Mouse (Mus musculus) forebrain, embryonic 11.5 days (tissue): ENCODE data around the gene Pou3f1. TPM values are rescaled to one million over a fixed set of nuclear protein-coding genes. Genes with fewer than 3 reads are reported as not detected.

ENCODE experiments used
- ATAC-seq: fragments of 200-750 bp; cut with Nextera tagmentation; replicated peaks from 2 replicates; pipeline ENCODE4 v1.8.0; 2017; ENCODE audit warnings: moderate TSS enrichment; ENCODE audit not compliant: low FRiP score
- DNase-seq: peaks from one replicate; pipeline ENCODE4 v3.0.0-alpha.2; 2017; ENCODE audit warnings: low spot score
- H3K27ac ChIP-seq: fragments of 300-500 bp; sonication (generic); 2 replicates; pipeline ENCODE4 v1.5.1; 2014; ENCODE audit warnings: low read depth, low read length
- H3K27me3 ChIP-seq: fragments of 300-500 bp; sonication (generic); 2 replicates; pipeline ENCODE4 v1.6.1; 2014; ENCODE audit warnings: mild to moderate bottlenecking, low read length, mixed read lengths; ENCODE audit not compliant: control insufficient read depth, insufficient read depth
- H3K36me3 ChIP-seq: fragments of 300-500 bp; sonication (generic); 2 replicates; pipeline ENCODE4 v1.6.1; 2014; ENCODE audit warnings: mild to moderate bottlenecking, low read length, moderate library complexity, mixed read lengths; ENCODE audit not compliant: control insufficient read depth, insufficient read depth
- H3K4me1 ChIP-seq: fragments of 300-500 bp; sonication (generic); replicated peaks from 2 replicates; pipeline ENCODE4 v1.6.1; 2014; ENCODE audit warnings: low read length, mixed read lengths; ENCODE audit not compliant: control insufficient read depth, insufficient read depth
- H3K4me2 ChIP-seq: fragments of 300-500 bp; sonication (generic); 2 replicates; pipeline ENCODE4 v1.6.1; 2014; ENCODE audit warnings: low read depth, mild to moderate bottlenecking, low read length, moderate library complexity, mixed read lengths; ENCODE audit not compliant: severe bottlenecking
- H3K4me3 ChIP-seq: fragments of 300-500 bp; sonication (generic); 2 replicates; pipeline ENCODE4 v1.5.1; 2014; ENCODE audit warnings: low read depth, low read length
- H3K9ac ChIP-seq: fragments of 300-500 bp; sonication (generic); 2 replicates; pipeline ENCODE4 v1.6.1; 2014; ENCODE audit warnings: low read length
- H3K9me3 ChIP-seq: fragments of 300-500 bp; sonication (generic); 2 replicates; pipeline ENCODE4 v1.6.1; 2016; ENCODE audit warnings: low read length, mixed read lengths; ENCODE audit not compliant: control insufficient read depth
- WGBS: fragments of 180-500 bp; shearing (Covaris S2); extraction: QIAGEN DNeasy Blood & Tissue Kit; methylation state at CpG from one replicate; pipeline ENCODE4 v1.1.7; 2014; 5-methylcytosine and 5-hydroxymethylcytosine counted together
- polyA plus RNA-seq: library from polyadenylated mRNA; unstranded; fragments of >200 nt; fragmentation: Nextera tagmentation; extraction: Ambion mirVana; gene quantifications from 2 replicates; pipeline ENCODE4 v1.2.1, GENCODE M21; 2014

Pou3f1 gene
- polyA plus RNA-seq, 1 experiment from 2014 or later: 8.6 TPM

- H3K27ac ChIP-seq: no peak overlapping the region
- H3K27me3 ChIP-seq: peaks cover 4% of the 10 kb centered on the region
- no peak overlapping the region for H3K4me2 ChIP-seq
- DNase-seq (no peak), ATAC-seq (no peak)
- no peak overlapping the region for H3K4me3 ChIP-seq
- H3K36me3 ChIP-seq: no peaks in the 10 kb centered on the region
- no peak overlapping the region for H3K9ac ChIP-seq
- H3K9me3 ChIP-seq: no peaks in the 10 kb centered on the region
- peaks cover 6% of the 10 kb centered on the region for H3K4me1 ChIP-seq
- 94% methylated on average over 9 of the region's 9 CpGs for WGBS
Measured at GRCm38 (mm10) chr4:124643859-124644258, 12.7 kb upstream of the Pou3f1 start.

DNA sequence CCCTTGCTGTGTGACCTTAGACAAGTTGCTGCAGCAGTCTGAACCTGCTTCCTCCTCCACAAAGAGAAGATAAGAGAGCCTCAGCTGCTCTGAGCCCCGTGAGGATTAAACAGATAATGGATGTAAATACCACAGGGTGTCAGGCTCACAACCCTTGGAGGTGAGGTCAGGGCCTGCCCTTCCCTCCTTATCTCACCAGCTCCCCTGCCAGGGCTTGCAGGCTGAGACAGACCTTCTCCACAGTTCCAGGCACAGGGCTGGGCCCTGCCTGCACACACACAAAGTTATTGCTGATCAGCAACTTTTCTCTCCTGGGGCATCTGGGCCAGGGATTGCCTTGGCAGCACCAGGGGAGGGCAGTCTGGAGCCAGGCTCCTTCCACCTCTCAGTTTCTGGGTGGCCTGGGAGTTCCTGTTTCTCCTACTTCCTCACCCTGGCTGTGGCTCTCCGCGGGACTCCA, 11.6 kb upstream of the Pou3f1 start:
- peaks cover 4% of the 10 kb centered on the region; the same call in 1 of the 2 replicates for H3K27me3 ChIP-seq
- DNase-seq (no peak), ATAC-seq (no peak)
- no peaks in the 10 kb centered on the region for H3K9me3 ChIP-seq
- no peaks in the 10 kb centered on the region for H3K36me3 ChIP-seq
- H3K4me2 ChIP-seq: no peak overlapping the region
- no peak overlapping the region for H3K9ac ChIP-seq
- no peak overlapping the region for H3K27ac ChIP-seq
- WGBS: 27% methylated on average over 3 of the region's 3 CpGs
- H3K4me3 ChIP-seq: no peak overlapping the region
- peaks cover 6% of the 10 kb centered on the region for H3K4me1 ChIP-seq

- Histone ChIP-seq H3K4me3 (no peak overlapping the region), H3K27ac (no peak overlapping the region), H3K9me3 (no peaks in the 10 kb centered on the region), H3K4me1 (peaks cover 6% of the 10 kb centered on the region), H3K36me3 (no peaks in the 10 kb centered on the region), H3K27me3 (peaks cover 4% of the 10 kb centered on the region; the same call in 1 of the 2 replicates), H3K9ac (no peak overlapping the region), H3K4me2 (no peak overlapping the region)
- ATAC-seq: no peak
- DNase-seq: no peak
- WGBS: 27% methylated on average over 8 of the region's 8 CpGs
Measured at GRCm38 (mm10) chr4:124646591-124646990, 10.0 kb upstream of the Pou3f1 start.

DNA sequence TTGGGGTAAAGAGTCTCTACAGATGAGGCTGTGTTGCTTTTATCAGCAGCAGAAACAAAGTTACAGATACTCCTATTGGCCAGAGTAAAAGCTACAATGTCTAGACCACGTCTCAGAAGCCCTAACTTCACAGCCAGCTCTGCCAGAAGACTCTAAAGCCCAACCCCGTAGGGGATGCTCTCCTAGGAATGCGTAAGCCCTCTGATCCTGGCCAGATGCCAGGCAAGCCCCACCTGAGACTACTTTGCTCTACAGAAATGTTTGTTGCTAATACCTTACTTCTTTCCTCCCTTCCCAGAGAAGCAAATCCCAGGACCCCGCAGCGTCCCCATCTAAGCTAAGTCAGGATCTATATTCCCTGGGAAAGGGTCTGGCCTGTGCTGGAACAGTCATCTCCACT, 8.7 kb upstream of the Pou3f1 start:
- no peak overlapping the region for H3K9ac ChIP-seq
- ATAC-seq (no peak), DNase-seq (no peak)
- peaks cover 12% of the 10 kb centered on the region for H3K4me1 ChIP-seq
- no peaks in the 10 kb centered on the region for H3K36me3 ChIP-seq
- no peak overlapping the region for H3K4me3 ChIP-seq
- WGBS: 41% methylated on average over 5 of the region's 5 CpGs
- H3K27me3 ChIP-seq: peaks cover 5% of the 10 kb centered on the region; the same call in 1 of the 2 replicates
- H3K27ac ChIP-seq: no peak overlapping the region
- no peaks in the 10 kb centered on the region for H3K9me3 ChIP-seq
- no peak overlapping the region for H3K4me2 ChIP-seq

- WGBS: 2% methylated on average over 9 of the region's 9 CpGs
- peaks cover 18% of the 10 kb centered on the region for H3K4me1 ChIP-seq
- H3K27me3 ChIP-seq: peaks cover 38% of the 10 kb centered on the region
- H3K4me2 ChIP-seq: peak overlapping the region; percentile 29; the same call in 1 of the 2 replicates
- DNase-seq (peak; percentile 75), ATAC-seq (peak; percentile 51)
- no peaks in the 10 kb centered on the region for H3K36me3 ChIP-seq
- no peak overlapping the region for H3K9ac ChIP-seq
- H3K4me3 ChIP-seq: no peak overlapping the region
- H3K27ac ChIP-seq: no peak overlapping the region
- no peaks in the 10 kb centered on the region for H3K9me3 ChIP-seq
Measured at GRCm38 (mm10) chr4:124652886-124653285, 3.7 kb upstream of the Pou3f1 start.

- H3K4me3 ChIP-seq: peak overlapping the region; percentile 59
- ATAC-seq: peak; percentile 90
- H3K36me3 ChIP-seq: no peaks in the 10 kb centered on the region
- peak overlapping the region; percentile 57 for H3K9ac ChIP-seq
- WGBS: under 1% methylated on average over 57 of the region's 92 CpGs
- H3K27ac ChIP-seq: no peak overlapping the region
- peaks cover 69% of the 10 kb centered on the region for H3K27me3 ChIP-seq
- H3K4me2 ChIP-seq: peak overlapping the region; percentile 86
- peak; percentile 95 for DNase-seq
- peaks cover 23% of the 10 kb centered on the region for H3K4me1 ChIP-seq
- no peaks in the 10 kb centered on the region for H3K9me3 ChIP-seq
Measured at GRCm38 (mm10) chr4:124656854-124657650, 445 bp downstream of the Pou3f1 start.

GRCm38 (mm10) chr4:124657781-124658180, 1.2 kb downstream of the Pou3f1 start:
- H3K27me3 ChIP-seq: peaks cover 75% of the 10 kb centered on the region
- peaks cover 18% of the 10 kb centered on the region for H3K4me1 ChIP-seq
- DNase-seq: no peak
- H3K27ac ChIP-seq: no peak overlapping the region; the same call in 1 of the 2 replicates
- no peaks in the 10 kb centered on the region for H3K36me3 ChIP-seq
- H3K4me3 ChIP-seq: peak overlapping the region; percentile 59
- no peaks in the 10 kb centered on the region for H3K9me3 ChIP-seq
- H3K9ac ChIP-seq: peak overlapping the region; percentile 56
- 0% methylated on average over 50 of the region's 61 CpGs for WGBS
- H3K4me2 ChIP-seq: peak overlapping the region; percentile 86
- peak; percentile 37 for ATAC-seq

GRCm38 (mm10) chr4:124658412-124658851, 1.8 kb downstream of the Pou3f1 start:
- H3K4me1 ChIP-seq: peaks cover 12% of the 10 kb centered on the region
- under 1% methylated on average over 39 of the region's 39 CpGs for WGBS
- H3K27ac ChIP-seq: no peak overlapping the region

More at GRCm38 (mm10) chr4:124658412-124658851, 1.8 kb downstream of the Pou3f1 start:
- H3K4me3 ChIP-seq: peak overlapping the region; percentile 59
- no peak for ATAC-seq
- peak overlapping the region; percentile 56 for H3K9ac ChIP-seq
- peak; percentile 74 for DNase-seq
- H3K27me3 ChIP-seq: peaks cover 77% of the 10 kb centered on the region
- no peaks in the 10 kb centered on the region for H3K9me3 ChIP-seq
- peak overlapping the region; percentile 86 for H3K4me2 ChIP-seq
- H3K36me3 ChIP-seq: no peaks in the 10 kb centered on the region
